Mouse (Mus musculus): ENCODE measurements around the gene Insr. TPM values are rescaled to one million over a fixed set of nuclear protein-coding genes. Genes with fewer than 3 reads are reported as not detected.
"Not testable (repeated sequence)": the region's sequence is repeated elsewhere in the genome, so short reads cannot be mapped to it uniquely, and the experiment has no call there.

Gene Insr
- total RNA-seq, 2 experiments from 2014 or later, result 51.6 to 53.9 TPM

DNA sequence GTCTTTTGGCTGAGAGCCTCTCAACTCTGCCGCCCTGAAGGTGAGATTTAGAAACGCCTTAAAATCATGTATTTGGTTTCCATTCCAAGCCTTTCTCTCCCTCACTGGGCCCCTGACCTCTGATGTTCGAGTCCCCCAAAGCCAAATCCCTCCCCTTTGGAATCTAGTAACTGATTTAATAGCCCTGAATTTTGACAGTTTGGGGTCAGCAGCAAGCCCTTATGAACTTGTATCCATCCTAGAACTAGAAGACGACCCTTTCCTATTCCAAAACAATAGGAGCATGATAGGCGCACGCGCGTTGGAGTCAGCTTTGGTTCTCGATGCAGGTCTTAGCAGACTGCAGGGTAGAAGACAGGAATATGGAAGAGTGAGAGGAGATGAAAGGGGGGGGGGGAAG, 58.9 kb downstream of the Insr start:
- peak overlapping the region; percentile 50 for H3K4me3 ChIP-seq
- no peak for TF ChIP-seq CTCF (conservative IDR thresholded peaks at IDR 0.05)
- peak overlapping the region; percentile 90 for H3K27ac ChIP-seq
- DNase-seq (ENCODE audit: low spot score in 2 of 2), result no peak

DNA sequence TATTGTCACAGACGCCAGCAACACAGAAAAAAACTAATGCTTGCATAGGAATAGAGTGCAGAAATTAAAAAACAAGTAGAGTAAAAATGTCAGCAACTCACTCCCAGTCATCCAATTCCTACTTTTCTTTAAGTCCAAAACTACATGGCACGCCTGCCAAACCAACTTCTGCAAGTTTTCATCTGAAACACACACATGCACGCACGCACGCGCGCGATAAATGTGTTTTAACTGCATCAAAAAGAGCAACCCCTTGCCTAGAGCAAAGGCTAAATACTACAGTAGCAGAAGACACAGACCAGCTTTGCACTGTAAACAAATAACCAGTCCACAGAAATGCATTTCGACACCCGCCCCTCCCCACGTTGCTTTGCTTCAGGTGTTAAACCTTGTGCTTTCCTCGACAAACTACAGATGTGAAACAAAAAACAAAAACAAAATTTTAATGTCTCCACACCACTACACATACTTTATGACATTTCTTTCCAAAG, 59.5 kb downstream of the Insr start:
- TF ChIP-seq CTCF (conservative IDR thresholded peaks at IDR 0.05), result no peak
- H3K27ac ChIP-seq, result peak overlapping the region; percentile 90
- no peak for DNase-seq (ENCODE audit: low spot score in 2 of 2)
- H3K4me3 ChIP-seq, result peak overlapping the region; percentile 50; the same call in 1 of the 2 replicates

- Histone ChIP-seq H3K4me3 (no peak overlapping the region), H3K27ac (no peak overlapping the region)
- no peak for DNase-seq (ENCODE audit: low spot score in 2 of 2)
- TF ChIP-seq CTCF (conservative IDR thresholded peaks at IDR 0.05), result no peak
Observed at GRCm38 (mm10) chr8:3219266-3219665, 60.2 kb downstream of the Insr start.

DNA sequence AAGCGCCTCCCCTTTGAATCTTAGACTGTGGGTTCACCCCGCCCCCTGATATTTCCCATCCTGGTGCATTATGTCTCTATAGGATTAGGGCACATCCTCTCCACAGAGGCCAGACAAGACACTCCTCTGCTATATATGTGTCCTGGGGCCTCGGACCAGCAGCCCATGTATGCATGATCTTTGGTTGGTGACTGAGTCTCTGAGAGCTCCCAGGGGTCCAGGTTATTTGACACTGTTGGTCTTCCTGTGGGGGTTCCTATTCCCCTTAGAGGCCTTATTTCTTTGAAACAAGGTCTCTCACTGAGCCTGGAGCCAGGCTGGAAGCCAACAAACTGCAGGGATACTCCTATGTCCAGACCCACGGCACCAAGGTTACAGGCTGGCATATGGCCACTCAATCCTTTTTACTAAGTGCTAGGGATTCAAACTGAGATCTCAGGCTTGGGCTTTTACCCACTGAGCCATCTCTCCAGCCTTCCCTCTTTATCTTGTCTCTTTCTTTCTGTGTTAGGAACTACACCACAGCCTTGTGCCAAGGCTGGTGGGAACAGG, 62.8 kb downstream of the Insr start:
- no peak for TF ChIP-seq CTCF (conservative IDR thresholded peaks at IDR 0.05)
- no peak overlapping the region; the same call in 1 of the 2 replicates for H3K27ac ChIP-seq
- no peak for DNase-seq (ENCODE audit: low spot score in 2 of 2)
- H3K4me3 ChIP-seq, result no peak overlapping the region

DNA sequence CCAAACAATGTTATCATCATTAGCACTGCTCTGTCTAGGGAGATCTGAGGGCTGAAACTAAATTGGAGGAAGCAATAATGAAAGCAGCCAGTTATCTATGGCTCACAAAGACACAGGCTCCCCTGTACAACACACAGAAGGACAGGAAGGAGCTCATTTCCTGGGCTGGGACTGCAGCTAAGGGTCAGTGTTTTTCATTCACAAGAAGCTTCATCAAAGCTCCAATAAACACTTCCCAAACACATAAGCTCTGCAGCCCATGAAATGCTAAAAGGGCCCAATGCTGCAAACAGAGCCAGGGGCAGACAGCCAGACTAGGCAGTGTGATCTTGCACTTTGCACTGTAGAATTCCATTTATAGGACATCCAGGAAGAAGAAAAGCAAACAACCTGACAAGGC, 63.9 kb downstream of the Insr start:
- peak overlapping the region; percentile 46; the same call in 1 of the 2 replicates for H3K27ac ChIP-seq
- H3K4me3 ChIP-seq, result no peak overlapping the region
- DNase-seq (ENCODE audit: low spot score in 2 of 2), result no peak
- no peak for TF ChIP-seq CTCF (conservative IDR thresholded peaks at IDR 0.05)

GRCm38 (mm10) chr8:3214601-3215000, 64.8 kb downstream of the Insr start:
- DNase-seq (ENCODE audit: low spot score in 2 of 2), result no peak
- TF ChIP-seq CTCF (conservative IDR thresholded peaks at IDR 0.05), result no peak
- Histone ChIP-seq H3K4me3 (no peak overlapping the region), H3K27ac (peak overlapping the region; percentile 46; the same call in 1 of the 2 replicates)

DNA sequence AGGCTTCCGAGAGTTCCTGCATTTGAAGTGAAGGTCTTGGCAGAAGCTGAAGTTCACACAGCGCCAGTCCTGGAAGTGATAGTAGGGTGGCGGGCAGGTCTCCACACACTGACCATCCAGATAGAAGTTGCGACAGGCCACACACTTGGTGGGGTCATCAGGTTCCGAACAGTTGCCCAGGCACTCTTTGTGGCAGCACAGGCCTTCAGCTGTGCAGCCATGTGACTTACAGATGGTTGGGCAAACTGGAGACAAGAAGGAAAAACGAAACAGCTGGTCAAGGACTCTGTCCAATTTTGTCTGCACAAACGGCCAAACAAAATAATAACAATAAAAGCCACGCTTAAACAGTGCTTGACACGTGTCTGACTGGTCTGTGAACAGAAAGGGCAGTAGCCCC, 68.0 kb downstream of the Insr start:
- DNase-seq (ENCODE audit: low spot score in 2 of 2), result no peak
- TF ChIP-seq CTCF (conservative IDR thresholded peaks at IDR 0.05), result no peak
- H3K27ac ChIP-seq, result peak overlapping the region; percentile 5; the same call in 1 of the 2 replicates

GRCm38 (mm10) chr8:3209960-3210359, 69.5 kb downstream of the Insr start:
- no peak overlapping the region for H3K27ac ChIP-seq
- DNase-seq (ENCODE audit: low spot score in 2 of 2), result no peak
- TF ChIP-seq CTCF (conservative IDR thresholded peaks at IDR 0.05), result no peak
- no peak overlapping the region for H3K4me3 ChIP-seq

More for the DNA sequence above, 68.0 kb downstream of the Insr start:
- no peak overlapping the region for H3K4me3 ChIP-seq

GRCm38 (mm10) chr8:3209268-3209667, 70.1 kb downstream of the Insr start:
- no peak overlapping the region for H3K4me3 ChIP-seq
- no peak for TF ChIP-seq CTCF (conservative IDR thresholded peaks at IDR 0.05)
- no peak for DNase-seq (ENCODE audit: low spot score in 2 of 2)
- no peak overlapping the region for H3K27ac ChIP-seq

DNA sequence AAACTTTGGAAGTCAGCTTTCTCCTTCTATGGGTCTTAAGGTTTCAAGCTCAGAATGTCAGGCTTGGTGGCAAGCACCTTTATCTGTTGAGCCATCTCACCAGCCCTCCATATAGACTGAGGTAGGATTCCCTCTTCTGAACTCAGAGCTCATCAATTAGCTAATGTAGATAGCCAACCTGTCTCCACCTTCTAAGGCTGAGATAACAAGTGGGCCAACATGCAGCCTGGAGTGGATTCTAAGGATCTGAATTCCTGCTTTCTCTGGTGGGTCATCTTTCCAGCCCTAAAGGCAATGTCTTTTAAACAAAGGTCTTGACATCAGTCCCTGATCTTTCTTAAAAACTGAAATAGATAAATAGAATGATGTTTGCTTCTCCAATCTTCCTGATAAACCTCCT, 70.7 kb downstream of the Insr start:
- Histone ChIP-seq H3K4me3 (no peak overlapping the region), H3K27ac (peak overlapping the region; percentile 49; the same call in 1 of the 2 replicates)
- TF ChIP-seq CTCF (conservative IDR thresholded peaks at IDR 0.05), result no peak
- DNase-seq (ENCODE audit: low spot score in 2 of 2), result no peak

- DNase-seq (ENCODE audit: low spot score in 2 of 2), result no peak
- no peak for TF ChIP-seq CTCF (conservative IDR thresholded peaks at IDR 0.05)
Observed at GRCm38 (mm10) chr8:3204758-3205443, 74.5 kb downstream of the Insr start.

GRCm38 (mm10) chr8:3202792-3203191, 76.6 kb downstream of the Insr start:
- TF ChIP-seq CTCF (conservative IDR thresholded peaks at IDR 0.05), result no peak
- no peak overlapping the region for H3K27ac ChIP-seq
- H3K4me3 ChIP-seq, result no peak overlapping the region
- DNase-seq (ENCODE audit: low spot score in 2 of 2), result no peak

More at GRCm38 (mm10) chr8:3204758-3205443, 74.5 kb downstream of the Insr start:
- Histone ChIP-seq H3K4me3 (no peak overlapping the region), H3K27ac (no peak overlapping the region)

GRCm38 (mm10) chr8:3194297-3194696, 85.1 kb downstream of the Insr start:
- H3K27ac ChIP-seq; H3K4me3 ChIP-seq; DNase-seq (ENCODE audit: low spot score in 2 of 2): not testable (repeated sequence)

DNA sequence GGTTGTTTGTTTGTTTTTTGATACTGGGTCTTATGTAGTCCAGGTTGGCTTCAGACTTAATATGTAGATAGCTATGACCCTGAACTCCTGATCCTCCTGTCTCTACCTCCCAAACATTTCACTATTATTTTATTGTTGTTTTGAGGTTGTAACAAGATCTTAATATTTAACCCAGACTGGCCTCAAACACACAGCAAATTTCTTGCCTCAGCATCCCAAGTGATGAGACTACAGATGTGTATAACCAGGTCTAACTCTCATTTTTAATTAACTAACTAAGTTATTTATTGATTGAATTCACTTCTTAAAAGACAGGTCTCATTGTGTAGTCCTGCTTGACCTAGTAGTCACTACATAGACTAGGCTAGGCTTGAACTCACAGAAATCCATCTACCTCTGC, 88.4 kb downstream of the Insr start:
- H3K4me3 ChIP-seq, result no peak overlapping the region
- no peak for DNase-seq (ENCODE audit: low spot score in 2 of 2)
- TF ChIP-seq CTCF (conservative IDR thresholded peaks at IDR 0.05), result no peak
- no peak overlapping the region for H3K27ac ChIP-seq

All from layer of hippocampus, adult 2 months (tissue).